Mouse (Mus musculus): ENCODE measurements around the gene Txlna.
A peak's percentile ranks its signal among the peaks of the same experiment; 100 is the strongest.

The Txlna gene

DNA sequence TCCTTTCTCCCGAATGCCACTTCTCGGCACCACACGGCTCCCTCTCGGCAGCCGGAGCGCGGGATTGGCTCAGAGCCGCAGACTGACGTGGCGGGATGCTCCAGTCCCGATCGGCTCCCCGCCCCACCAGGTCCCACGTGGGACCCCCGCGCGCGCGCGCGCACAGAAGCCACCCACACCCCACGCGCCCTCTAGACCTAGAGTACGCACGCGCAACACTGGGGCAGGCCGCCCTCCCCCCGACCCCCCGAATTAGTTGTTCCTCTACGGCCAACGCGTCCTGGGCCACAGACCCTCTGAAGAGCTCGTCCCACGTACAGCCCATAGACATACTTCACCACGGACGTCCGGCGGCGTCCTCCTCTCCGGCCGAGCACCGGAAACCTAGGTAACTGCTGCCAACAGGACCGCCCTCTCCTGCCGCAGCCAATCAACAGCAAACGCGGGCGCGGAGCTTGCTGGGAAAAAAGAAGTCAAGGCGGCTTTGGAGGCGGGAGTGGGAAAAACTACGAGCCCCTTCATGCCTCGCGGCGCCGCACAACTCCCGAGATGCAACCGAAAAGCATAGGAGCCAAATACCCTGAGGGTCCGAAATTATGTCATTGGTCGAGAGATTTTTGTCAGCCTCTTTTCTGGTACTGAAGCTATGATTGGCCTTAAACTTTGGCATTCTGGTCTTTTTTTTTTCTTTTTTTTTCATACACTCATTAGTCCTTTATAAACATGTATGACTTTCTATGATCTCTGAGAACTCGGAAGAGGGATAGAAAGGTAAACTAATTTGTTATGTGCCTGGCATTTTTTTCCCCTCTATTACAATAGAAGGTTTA lies at the start of gene Txlna:
Gene Txlna (minus strand): TSS at position 428 of the 830 bp plus-strand sequence.
- DNase-seq: peak; percentile 98

- DNase-seq: peak; percentile 77
These were observed 43.7 kb upstream of the Txlna start for GRCm38 (mm10) chr4:129684531-129684930.

- peak; percentile 90 for DNase-seq
These were observed 43.1 kb upstream of the Txlna start for GRCm38 (mm10) chr4:129683901-129684493.

DNA sequence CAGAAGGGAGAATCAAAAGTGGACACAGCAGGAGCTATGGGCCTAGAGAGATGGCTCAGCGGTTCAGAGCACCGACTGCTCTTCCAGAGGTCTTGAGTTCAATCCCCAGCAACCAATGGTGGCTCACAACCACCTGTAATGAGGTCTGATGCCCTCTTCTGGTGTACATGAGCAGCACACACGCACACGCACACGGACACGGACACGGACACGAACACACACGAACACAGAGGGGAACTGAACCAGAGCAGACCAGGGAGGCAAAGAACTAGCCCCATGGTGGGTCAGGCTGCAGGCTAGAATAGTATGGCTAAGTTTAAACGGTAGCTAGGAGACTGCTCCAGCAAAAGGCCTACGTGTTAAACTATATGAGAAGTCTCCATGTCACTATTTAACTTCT lies 41.0 kb upstream of the Txlna start:
- DNase-seq: no peak

DNA sequence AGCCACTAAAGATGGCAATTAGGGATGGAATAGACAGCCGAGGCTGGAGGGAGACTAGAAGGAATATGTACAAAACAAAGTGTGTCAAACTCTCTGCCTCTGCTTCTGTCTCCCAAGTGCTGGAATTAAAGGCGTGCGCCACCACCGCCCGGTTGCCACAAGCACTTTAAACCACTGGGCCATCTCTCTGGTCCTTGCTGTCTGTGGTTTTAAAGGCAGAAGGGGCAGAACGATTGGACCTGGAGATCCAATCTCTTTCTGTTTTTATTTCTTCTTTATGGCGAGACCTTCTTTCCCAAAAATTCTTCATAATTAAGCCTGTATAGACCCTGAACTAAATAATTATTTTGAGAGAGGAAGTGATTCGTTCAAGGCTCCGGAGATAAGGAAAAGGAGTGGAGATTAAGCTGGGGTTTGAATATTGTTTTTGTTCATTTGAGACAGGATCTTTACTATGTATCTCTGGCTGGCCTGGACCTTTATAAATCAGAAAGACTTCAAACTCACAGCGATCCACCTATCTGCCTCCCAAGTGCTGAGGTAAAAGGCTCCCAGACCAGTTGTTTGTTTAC lies 32.1 kb upstream of the Txlna start:
- no peak for DNase-seq

DNA sequence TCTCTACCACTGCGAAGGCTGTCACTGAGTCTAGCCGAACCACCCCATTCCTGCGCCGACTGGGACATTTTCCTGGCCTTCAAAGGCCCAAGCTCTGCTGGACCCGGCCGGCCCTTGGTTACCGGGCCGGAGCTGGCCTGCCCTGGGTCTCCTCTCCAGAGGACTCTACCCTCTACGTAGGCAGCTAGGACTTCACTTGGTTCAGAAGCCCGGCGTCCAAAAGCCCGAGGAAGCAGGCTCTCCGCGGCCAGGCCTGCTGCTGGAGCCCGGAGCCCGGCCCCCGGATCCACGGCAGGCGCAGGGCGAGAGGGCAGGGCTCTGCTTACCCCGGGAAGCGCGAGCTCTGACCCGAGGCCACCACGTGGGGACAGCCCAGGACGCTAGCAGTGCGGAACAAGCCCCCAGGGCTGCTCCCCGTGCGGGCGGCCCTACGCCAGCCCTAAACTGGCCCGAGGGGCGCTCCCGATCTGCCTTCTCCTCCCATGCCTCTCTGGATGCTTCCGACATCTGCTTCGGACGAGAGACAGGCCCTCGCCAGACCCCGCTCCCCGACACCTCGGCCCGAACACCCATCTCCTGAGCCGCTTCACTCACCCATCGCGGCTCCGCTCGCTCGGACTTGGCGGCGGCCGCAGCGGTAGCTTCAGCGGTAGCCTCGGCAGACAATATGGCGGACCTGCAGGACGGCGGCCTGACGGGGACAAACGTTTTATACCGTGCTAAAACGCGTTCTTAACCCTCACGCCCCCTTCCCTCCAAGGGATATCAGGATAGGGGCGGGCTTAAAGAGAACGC lies 31.4 kb upstream of the Txlna start, which contains the start of gene Kpna6:
Gene Kpna6 (minus strand): TSS at position 685 of the 795 bp plus-strand sequence.
- DNase-seq: peak; percentile 93

GRCm38 (mm10) chr4:129671491-129672082 lies 30.7 kb upstream of the Txlna start:
- DNase-seq: peak; percentile 76

- no peak for DNase-seq
These were observed 21.5 kb upstream of the Txlna start for GRCm38 (mm10) chr4:129662255-129662813.

GRCm38 (mm10) chr4:129661584-129661983 lies 20.7 kb upstream of the Txlna start:
- DNase-seq: no peak

- no peak for DNase-seq
These were observed 13.9 kb upstream of the Txlna start for GRCm38 (mm10) chr4:129654770-129655169.

DNA sequence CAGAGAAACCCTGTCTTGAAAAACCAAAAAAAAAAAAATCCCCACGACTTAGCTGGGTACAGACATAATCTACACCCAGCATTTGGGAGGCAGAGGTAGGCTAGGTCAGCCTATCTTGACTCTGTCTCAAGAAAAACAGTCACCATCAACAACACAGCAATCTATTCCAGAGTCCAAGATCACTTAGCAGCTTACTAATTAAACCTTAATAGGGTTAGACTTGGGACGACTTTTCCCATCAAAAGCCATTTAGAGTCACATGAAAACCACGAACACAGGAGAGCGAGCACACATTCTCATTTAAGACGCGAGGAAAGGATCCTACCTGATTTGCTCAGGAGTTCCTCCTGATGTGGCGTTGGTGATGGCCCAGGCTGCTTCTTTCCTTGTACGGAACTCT lies 9.5 kb upstream of the Txlna start:
- DNase-seq: peak; percentile 67

GRCm38 (mm10) chr4:129648656-129649055 lies 7.8 kb upstream of the Txlna start:
- no peak for DNase-seq

DNA sequence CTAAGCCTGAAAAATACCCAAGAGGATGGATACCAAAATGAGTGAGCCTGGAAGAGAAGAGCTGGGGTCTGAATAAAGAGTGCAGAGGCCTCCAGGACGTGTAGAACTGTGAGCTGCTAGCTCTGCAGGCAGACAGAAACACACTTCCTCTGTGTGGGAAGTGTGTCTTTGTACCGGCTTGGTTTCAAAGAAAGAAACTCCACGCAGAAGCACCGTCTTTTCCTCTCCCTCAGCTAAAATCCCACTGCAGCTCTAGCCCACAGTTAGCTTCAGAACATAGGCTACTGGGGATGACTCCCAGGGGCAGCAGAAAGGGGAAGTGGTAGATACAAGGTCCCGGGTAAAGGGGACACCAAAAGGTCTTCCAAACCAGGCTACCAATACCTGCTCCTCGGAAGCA lies 4.3 kb upstream of the Txlna start:
- no peak for DNase-seq

GRCm38 (mm10) chr4:129641756-129642155 lies 891 bp upstream of the Txlna start:
- peak; percentile 42 for DNase-seq

- DNase-seq: peak; percentile 48
These were observed 696 bp downstream of the Txlna start for GRCm38 (mm10) chr4:129640101-129640637.

- no peak for DNase-seq
These were observed 1.6 kb downstream of the Txlna start for GRCm38 (mm10) chr4:129639221-129639620.

GRCm38 (mm10) chr4:129633852-129634251 lies 7.0 kb downstream of the Txlna start:
- no peak for DNase-seq

- no peak for DNase-seq
These were observed 9.0 kb downstream of the Txlna start for GRCm38 (mm10) chr4:129631867-129632266.

GRCm38 (mm10) chr4:129630944-129631343 lies 9.9 kb downstream of the Txlna start:
- DNase-seq: no peak

- no peak for DNase-seq
These were observed 14.8 kb downstream of the Txlna start for GRCm38 (mm10) chr4:129626035-129626434.

DNA sequence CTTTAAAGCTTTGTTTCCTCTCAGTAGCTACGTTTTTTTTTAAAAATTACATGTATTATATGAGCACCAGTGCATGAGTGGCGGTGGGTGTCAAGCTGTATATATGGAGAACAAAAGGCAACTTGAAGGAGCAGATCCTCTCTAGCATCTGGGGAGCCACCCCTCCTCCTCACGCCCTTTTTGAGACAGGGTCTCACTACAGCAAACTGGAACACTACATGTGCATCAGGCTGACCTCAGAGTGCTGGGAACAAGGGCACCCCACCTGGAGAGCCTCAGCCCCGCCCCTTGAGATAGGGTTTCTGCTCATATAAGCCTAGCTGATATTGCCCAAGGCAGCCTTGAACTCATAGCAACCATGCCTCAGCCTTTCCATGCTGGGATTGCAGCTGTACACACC lies 15.4 kb downstream of the Txlna start:
- no peak for DNase-seq

- peak; percentile 61 for DNase-seq
These were observed 15.9 kb downstream of the Txlna start for GRCm38 (mm10) chr4:129625029-129625370.
